Mouse (Mus musculus) kidney, postnatal 10 days (tissue): Measurements from ENCODE around the gene 4933405L10Rik.

Experiments
- DNase-seq: peaks from one replicate; pipeline ENCODE4 v3.0.0; 2021; ENCODE audit warnings: mixed read lengths

Gene 4933405L10Rik

DNA sequence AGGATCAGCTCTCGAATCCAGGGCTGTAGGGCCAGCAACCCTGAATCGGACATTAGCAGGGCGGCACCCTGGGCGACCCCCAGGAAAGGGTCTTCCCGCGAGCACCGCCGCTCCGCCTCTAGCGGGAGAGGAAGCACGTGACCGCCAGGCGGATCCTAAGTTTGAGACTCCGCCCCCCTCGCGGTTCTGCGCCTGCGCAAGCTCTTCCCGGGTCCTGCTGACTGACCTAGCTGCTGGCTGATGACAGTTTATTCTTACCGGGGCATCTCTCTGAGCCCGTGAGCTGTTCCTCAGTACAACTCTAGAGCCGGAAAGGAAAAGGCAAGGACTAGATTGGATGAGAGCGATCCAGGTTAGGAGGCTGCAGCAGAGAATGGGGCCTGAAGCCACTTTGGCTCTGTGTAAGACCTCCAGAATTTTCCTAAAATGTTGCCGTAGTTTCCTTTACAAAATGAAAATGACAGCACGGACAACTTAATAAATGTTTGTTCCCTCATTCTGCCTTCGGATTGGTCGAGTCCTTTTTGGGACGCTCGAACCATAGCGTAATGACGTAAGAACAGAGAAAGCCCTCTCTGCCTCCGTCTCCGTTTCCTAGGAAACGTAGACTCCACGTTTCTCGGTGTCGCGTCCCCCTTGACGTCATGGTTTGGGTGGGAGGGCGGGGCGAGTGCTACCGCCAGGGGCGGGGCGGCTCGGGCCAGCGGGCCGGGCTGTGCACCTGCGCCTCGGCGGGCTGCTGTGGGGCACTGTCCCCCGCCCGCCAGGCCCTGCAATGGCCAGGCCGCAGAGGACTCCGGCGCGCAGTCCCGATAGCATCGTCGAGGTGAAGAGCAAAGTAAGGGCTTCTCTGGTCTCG lies 6.3 kb upstream of the 4933405L10Rik start, which contains the start of the genes Acd and Pard6a:
Gene Acd, minus strand, starts transcription at position 137 of the 859 bp plus-strand sequence.
Gene Pard6a, plus strand, starts transcription at position 183 of the 859 bp plus-strand sequence.
- peak; percentile 97 for DNase-seq

- peak; percentile 16 for DNase-seq
These were observed 5.5 kb upstream of the 4933405L10Rik start for GRCm38 (mm10) chr8:105702001-105702401.

DNA sequence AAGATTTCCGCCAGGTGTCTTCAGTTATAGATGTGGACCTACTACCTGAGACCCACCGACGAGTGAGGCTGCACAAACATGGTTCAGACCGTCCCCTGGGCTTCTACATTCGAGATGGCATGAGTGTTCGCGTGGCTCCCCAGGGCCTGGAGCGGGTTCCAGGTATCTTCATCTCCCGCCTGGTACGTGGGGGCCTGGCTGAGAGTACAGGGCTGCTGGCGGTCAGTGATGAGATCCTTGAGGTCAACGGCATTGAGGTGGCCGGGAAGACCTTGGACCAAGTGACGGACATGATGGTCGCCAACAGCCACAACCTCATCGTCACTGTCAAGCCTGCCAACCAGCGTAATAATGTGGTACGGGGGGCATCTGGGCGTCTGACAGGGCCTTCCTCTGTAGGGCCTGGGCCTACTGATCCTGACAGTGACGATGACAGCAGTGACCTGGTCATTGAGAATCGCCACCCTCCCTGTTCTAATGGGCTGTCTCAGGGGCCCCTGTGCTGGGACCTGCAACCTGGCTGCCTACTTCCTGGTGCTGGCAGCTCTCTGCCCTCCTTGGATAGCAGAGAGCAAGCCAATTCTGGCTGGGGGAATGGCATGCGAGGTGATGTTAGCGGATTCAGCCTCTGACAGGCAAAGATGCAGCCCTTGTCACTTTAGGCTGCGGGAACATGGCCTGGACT lies 4.6 kb upstream of the 4933405L10Rik start:
- DNase-seq: peak; percentile 14

- DNase-seq: peak; percentile 14
These were observed 3.2 kb upstream of the 4933405L10Rik start for GRCm38 (mm10) chr8:105704146-105704812.

- DNase-seq: no peak
These were observed 2.5 kb upstream of the 4933405L10Rik start for GRCm38 (mm10) chr8:105704955-105705354.

GRCm38 (mm10) chr8:105706426-105706825 lies 1.0 kb upstream of the 4933405L10Rik start:
- DNase-seq: peak; percentile 12

- no peak for DNase-seq
These were observed 1.2 kb downstream of the 4933405L10Rik start for GRCm38 (mm10) chr8:105708675-105709074.

DNA sequence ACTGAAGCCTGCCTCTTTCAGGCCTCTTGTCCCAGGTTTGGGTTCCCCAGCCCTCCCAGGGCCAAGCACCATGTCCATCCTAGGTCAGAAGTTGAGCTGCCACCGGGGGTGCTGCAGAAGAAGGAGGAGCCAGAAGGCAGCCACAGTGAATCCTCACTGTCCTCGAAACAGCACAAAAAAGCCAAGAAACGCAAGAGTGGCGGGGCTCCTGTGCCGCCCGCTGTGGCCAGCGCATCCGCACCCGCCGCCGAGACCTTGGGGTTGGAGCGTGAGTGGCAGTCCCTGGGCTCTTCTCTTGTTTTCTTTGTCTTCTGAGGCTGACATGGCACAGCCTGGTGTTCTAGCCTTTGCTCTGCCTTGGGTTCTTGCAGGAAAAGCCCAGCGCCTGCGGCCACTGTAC lies 1.9 kb downstream of the 4933405L10Rik start:
- no peak for DNase-seq

DNA sequence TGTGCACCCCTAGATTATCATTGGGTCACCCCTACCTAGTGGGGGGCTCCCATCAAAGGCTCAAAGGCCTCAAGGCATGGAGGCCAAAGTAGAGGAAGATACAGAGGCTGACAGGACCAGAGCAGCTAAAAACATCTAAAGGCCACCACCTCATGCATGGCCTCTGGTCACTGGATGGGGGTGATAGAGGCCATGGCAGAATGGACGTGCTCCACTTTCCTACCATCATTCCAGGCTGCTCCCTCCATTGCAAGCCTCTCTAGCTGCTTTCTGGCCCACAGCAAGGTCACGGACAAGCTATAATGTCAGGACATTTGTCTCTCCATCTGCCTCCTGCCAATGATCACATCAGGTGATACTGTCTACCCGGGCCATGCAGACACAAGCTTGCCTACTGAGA lies 4.8 kb downstream of the 4933405L10Rik start:
- DNase-seq: no peak

DNA sequence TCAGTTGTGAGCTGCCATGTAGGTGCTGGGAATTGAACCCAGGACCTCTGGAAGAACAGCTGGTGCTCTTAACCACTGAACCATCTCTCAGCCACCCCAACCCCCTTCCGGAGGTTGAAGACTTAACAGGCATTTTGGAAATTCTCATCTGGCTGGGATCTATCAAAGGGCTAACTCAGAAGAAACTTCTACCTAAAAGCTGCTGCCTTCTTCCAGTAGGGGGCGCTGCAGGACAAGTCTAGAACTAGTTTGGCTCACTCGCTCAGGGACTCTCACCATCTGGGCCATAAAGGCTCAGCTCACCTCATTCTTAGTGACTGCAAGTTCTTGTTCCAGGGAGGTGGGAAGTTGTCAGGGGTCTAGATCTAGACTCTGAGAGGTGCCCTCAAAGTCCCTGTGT lies 6.7 kb downstream of the 4933405L10Rik start:
- peak; percentile 95 for DNase-seq

DNA sequence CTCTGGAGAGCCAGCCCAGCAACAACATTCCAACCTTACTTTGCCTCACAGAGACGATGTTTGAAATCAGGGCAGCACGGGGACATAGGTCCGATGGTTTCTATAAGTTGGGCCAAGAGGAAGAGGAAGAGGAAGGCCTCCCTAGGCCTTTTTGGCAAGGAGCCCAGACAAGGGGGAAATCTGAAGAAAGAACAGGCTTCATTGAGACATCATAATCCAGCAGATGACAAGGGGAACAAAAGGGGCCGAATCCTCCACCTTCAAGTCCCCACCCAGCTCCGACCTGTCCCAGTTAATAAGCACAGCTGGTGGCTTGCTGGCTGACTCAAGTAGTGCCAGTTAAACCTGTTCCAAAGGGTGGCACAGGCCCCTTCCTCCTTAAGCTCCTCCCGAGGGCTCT lies 7.6 kb downstream of the 4933405L10Rik start:
- peak; percentile 50 for DNase-seq

DNA sequence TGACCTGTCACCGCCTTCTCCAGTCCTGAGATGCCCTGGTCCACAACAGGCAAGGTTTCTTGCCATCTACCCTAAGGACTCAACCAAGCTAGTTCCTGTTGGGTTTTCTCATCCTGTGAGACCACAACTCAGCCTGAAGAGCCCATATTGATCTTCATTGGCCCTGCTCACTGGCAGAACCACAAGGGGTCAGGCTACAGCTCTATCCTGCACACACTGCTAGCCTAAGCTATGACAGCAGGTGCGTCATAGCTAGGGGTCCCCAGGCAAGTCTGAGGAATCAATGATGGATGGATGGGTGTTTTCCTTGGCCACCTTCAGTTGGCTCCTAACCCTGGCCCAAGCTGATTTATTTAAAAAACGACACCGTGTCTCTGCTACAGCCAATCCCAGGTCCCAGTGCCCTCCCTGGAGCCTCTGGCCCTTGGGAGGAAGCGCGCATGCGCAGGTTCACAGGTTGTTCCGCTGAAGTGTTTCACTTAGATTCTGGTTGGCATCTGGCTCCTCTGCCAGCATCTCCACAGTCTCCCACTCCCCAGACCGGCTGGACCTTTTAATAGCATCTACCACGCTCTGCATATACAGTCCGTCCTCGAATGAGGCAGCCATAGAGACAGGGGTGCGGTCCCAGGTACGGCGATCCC lies 9.0 kb downstream of the 4933405L10Rik start:
- DNase-seq: no peak

- DNase-seq: no peak
These were observed 12.2 kb downstream of the 4933405L10Rik start for GRCm38 (mm10) chr8:105719637-105720036.

DNA sequence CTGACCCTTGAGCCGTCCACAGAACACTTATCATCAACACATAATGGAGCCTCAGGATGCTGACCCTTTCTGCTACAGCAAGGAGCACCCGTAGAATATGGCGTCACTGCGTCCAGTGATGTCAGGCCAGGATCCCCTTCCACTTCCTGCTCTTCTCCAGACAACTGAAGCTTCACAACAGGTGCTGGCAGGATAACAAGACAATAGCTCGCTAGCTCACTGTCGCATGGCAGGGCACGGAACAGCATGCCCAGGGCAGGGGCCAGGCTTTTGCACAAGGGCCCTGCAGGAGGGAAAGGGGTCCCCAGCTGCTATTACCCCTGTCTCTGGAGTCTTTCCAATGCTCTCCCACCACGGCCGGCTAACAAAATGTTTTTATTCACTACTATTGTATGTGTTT lies 15.4 kb downstream of the 4933405L10Rik start:
- DNase-seq: no peak

DNA sequence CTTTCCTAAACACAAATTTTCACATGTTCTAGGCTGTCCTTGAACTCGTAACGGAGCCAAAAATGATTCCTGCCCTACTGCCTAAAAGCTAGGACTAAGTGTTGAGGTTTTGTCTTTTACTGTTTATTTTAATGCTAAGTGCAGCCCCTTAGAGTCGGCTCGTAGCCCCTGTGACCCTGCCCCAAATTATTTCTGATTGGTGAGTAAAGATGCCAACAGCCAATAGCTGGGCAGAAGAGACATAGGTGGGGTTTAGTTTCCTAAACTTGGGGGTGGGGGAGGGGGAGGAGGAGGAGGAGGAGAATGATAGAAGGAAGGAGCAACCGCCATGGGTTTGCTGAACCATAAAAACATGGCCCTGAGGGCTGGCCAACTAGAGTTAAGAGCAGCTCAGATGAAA lies 18.3 kb downstream of the 4933405L10Rik start:
- no peak for DNase-seq

GRCm38 (mm10) chr8:105727397-105728124 lies 20.1 kb downstream of the 4933405L10Rik start:
- peak; percentile 64 for DNase-seq

DNA sequence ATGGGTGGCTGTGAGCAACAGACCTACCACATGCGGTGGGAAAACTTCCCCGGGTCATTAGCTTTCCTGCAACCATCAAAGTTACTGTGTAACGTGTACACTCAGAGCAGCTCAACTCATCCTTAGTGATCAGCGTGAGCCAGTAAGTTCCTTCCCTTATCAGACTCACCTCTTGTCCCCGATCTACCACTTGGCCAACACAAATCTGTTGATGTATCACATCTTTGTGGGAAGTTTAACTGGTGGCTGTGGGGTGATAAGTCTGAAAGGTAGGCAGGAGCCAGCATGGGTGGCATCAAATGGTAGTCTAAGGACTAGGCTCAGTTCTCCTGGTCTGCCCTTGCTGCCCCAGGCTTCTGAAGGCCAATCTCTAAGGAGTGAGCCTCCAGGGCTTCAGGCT lies 24.7 kb downstream of the 4933405L10Rik start:
- DNase-seq: no peak

DNA sequence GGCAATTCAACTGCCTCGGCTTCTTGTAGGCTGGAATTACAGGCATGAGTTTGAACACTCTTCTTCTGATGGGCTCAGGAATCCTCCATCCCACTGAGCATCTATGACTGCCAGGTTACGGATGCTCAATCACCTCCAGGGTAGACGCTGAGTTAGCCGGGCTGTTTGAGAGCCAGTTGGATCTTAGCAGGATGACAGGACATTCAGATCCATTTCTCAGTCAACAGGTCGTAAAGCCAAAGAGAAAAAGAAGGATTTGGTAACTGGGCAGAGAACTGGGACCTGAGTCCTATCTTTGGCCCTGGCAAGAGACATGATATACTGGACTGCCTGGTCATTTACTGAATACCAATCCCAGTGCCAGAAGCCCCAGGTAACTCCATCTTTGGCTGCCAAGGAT lies 31.8 kb downstream of the 4933405L10Rik start:
- no peak for DNase-seq

GRCm38 (mm10) chr8:105743301-105743700 lies 35.8 kb downstream of the 4933405L10Rik start:
- DNase-seq: no peak

- peak; percentile 92 for DNase-seq
These were observed 43.2 kb downstream of the 4933405L10Rik start for GRCm38 (mm10) chr8:105750606-105751005.

DNA sequence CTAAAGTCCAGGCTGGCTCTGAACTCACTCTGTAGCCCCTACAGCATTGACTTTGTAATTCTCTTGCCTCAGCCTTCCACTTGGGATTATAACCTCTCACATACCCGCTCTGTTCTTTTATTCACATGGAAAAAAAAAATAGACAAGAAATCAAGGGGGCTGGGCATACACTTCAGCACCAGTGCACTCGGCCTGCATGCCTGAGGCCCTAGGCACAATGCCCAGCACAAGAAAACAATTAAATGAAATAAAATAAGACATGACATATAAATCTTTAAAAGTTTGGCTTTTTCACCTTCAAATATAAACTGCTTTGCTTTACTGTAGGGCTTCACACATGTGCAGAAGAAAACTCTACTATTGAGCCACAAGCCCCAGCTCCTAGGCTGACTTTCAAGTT lies 46.5 kb downstream of the 4933405L10Rik start:
- no peak for DNase-seq

- DNase-seq: no peak
These were observed 47.2 kb downstream of the 4933405L10Rik start for GRCm38 (mm10) chr8:105754688-105755087.
